Mouse (Mus musculus): ENCODE data around the gene Ndnf. TPM values are rescaled to one million over a fixed set of nuclear protein-coding genes. Genes with fewer than 3 reads are reported as not detected.
A peak's percentile ranks its signal among the peaks of the same experiment; 100 is the strongest.

The Ndnf gene
- total and polyA plus RNA-seq, 2 experiments from 2014 or later: 3.2 to 30.2 TPM

GRCm38 (mm10) chr6:65666295-65666694 is 5.1 kb upstream of the Ndnf start:
- TF ChIP-seq CTCF (IDR thresholded peaks at IDR 0.05): no peak
- Histone ChIP-seq H3K9ac (replicated peaks; ENCODE audit: low read length, poor library complexity, severe bottlenecking) (no peak overlapping the region), H3K4me2 (ENCODE audit: low read depth, low read length, poor library complexity, severe bottlenecking) (no peak overlapping the region), H3K4me1 (ENCODE audit: insufficient read depth, low read length) (no peaks in the 10 kb centered on the region), H3K9me3 (ENCODE audit: low read length) (no peaks in the 10 kb centered on the region), H3K4me3 (ENCODE audit: low read depth, low read length) (no peak overlapping the region), H3K27me3 (ENCODE audit: insufficient read depth, low read length) (no peaks in the 10 kb centered on the region), H3K27ac (ENCODE audit: low read depth, low read length) (no peak overlapping the region), H3K36me3 (ENCODE audit: insufficient read depth, low read length) (no peaks in the 10 kb centered on the region)
- ATAC-seq (ENCODE audit: low FRiP score) (no peak), DNase-seq (ENCODE audit: low spot score) (no peak)
- WGBS: 86% methylated on average over 3 of the region's 3 CpGs

GRCm38 (mm10) chr6:65669971-65670370 is 1.4 kb upstream of the Ndnf start:
- no peak overlapping the region for H3K4me2 ChIP-seq (ENCODE audit: low read depth, low read length, poor library complexity, severe bottlenecking)
- DNase-seq (ENCODE audit: low spot score) (no peak), ATAC-seq (ENCODE audit: low FRiP score) (no peak)
- H3K4me3 ChIP-seq (ENCODE audit: low read depth, low read length): no peak overlapping the region
- H3K4me1 ChIP-seq (ENCODE audit: insufficient read depth, low read length): 0 out of 2 replicates have a peak, but pooled peaks cover 4% of the 10 kb centered on the region
- 50% methylated on average over 2 of the region's 2 CpGs for WGBS
- H3K27me3 ChIP-seq (ENCODE audit: insufficient read depth, low read length): no peaks in the 10 kb centered on the region
- no peaks in the 10 kb centered on the region for H3K9me3 ChIP-seq (ENCODE audit: low read length)
- H3K27ac ChIP-seq (ENCODE audit: low read depth, low read length): no peak overlapping the region
- H3K9ac ChIP-seq (replicated peaks; ENCODE audit: low read length, poor library complexity, severe bottlenecking): no peak overlapping the region
- no peak for TF ChIP-seq CTCF (IDR thresholded peaks at IDR 0.05)
- H3K36me3 ChIP-seq (ENCODE audit: insufficient read depth, low read length): no peaks in the 10 kb centered on the region

- H3K27ac ChIP-seq (ENCODE audit: low read depth, low read length): no peak overlapping the region
- H3K4me3 ChIP-seq (ENCODE audit: low read depth, low read length): peak overlapping the region; percentile 57
- H3K4me2 ChIP-seq (ENCODE audit: low read depth, low read length, poor library complexity, severe bottlenecking): peak overlapping the region; percentile 98
- peak; percentile 39 for ATAC-seq (ENCODE audit: low FRiP score)
- no peak for TF ChIP-seq CTCF (IDR thresholded peaks at IDR 0.05)
- DNase-seq (ENCODE audit: low spot score): no peak
- no peaks in the 10 kb centered on the region for H3K9me3 ChIP-seq (ENCODE audit: low read length)
- 0 out of 2 replicates have a peak, but pooled peaks cover 4% of the 10 kb centered on the region for H3K4me1 ChIP-seq (ENCODE audit: insufficient read depth, low read length)
- H3K9ac ChIP-seq (replicated peaks; ENCODE audit: low read length, poor library complexity, severe bottlenecking): peak overlapping the region; percentile 29; the same call in 1 of the 2 replicates
- WGBS: 3% methylated on average over 16 of the region's 21 CpGs
- no peaks in the 10 kb centered on the region for H3K36me3 ChIP-seq (ENCODE audit: insufficient read depth, low read length)
- no peaks in the 10 kb centered on the region for H3K27me3 ChIP-seq (ENCODE audit: insufficient read depth, low read length)
Observed at GRCm38 (mm10) chr6:65670981-65671411, 394 bp upstream of the Ndnf start.

- Histone ChIP-seq H3K36me3 (ENCODE audit: insufficient read depth, low read length) (no peaks in the 10 kb centered on the region), H3K27ac (ENCODE audit: low read depth, low read length) (no peak overlapping the region), H3K4me2 (ENCODE audit: low read depth, low read length, poor library complexity, severe bottlenecking) (peak overlapping the region; percentile 98), H3K9me3 (ENCODE audit: low read length) (no peaks in the 10 kb centered on the region), H3K9ac (replicated peaks; ENCODE audit: low read length, poor library complexity, severe bottlenecking) (peak overlapping the region; percentile 51), H3K4me3 (ENCODE audit: low read depth, low read length) (peak overlapping the region; percentile 57), H3K4me1 (ENCODE audit: insufficient read depth, low read length) (0 out of 2 replicates have a peak, but pooled peaks cover 4% of the 10 kb centered on the region), H3K27me3 (ENCODE audit: insufficient read depth, low read length) (no peaks in the 10 kb centered on the region)
- TF ChIP-seq CTCF (IDR thresholded peaks at IDR 0.05): no peak
- DNase-seq (ENCODE audit: low spot score) (peak; percentile 32), ATAC-seq (ENCODE audit: low FRiP score) (peak; percentile 24)
- WGBS: under 1% methylated on average over 54 of the region's 57 CpGs
Observed at GRCm38 (mm10) chr6:65672131-65673031, 991 bp downstream of the Ndnf start.

GRCm38 (mm10) chr6:65693938-65694337 is 22.5 kb downstream of the Ndnf start:
- Histone ChIP-seq H3K9ac (replicated peaks; ENCODE audit: low read length, poor library complexity, severe bottlenecking) (no peak overlapping the region), H3K4me3 (ENCODE audit: low read depth, low read length) (no peak overlapping the region), H3K9me3 (ENCODE audit: low read length) (no peaks in the 10 kb centered on the region), H3K27me3 (ENCODE audit: insufficient read depth, low read length) (no peaks in the 10 kb centered on the region), H3K36me3 (ENCODE audit: insufficient read depth, low read length) (no peaks in the 10 kb centered on the region), H3K4me2 (ENCODE audit: low read depth, low read length, poor library complexity, severe bottlenecking) (no peak overlapping the region), H3K4me1 (ENCODE audit: insufficient read depth, low read length) (no peaks in the 10 kb centered on the region), H3K27ac (ENCODE audit: low read depth, low read length) (no peak overlapping the region)
- peak; percentile 65 for TF ChIP-seq CTCF (IDR thresholded peaks at IDR 0.05)
- no peak for ATAC-seq (ENCODE audit: low FRiP score)
- peak; percentile 39 for DNase-seq (ENCODE audit: low spot score)

- Histone ChIP-seq H3K27me3 (ENCODE audit: insufficient read depth, low read length) (no peaks in the 10 kb centered on the region), H3K9ac (replicated peaks; ENCODE audit: low read length, poor library complexity, severe bottlenecking) (no peak overlapping the region), H3K4me1 (ENCODE audit: insufficient read depth, low read length) (no peaks in the 10 kb centered on the region), H3K4me3 (ENCODE audit: low read depth, low read length) (no peak overlapping the region), H3K9me3 (ENCODE audit: low read length) (no peaks in the 10 kb centered on the region), H3K4me2 (ENCODE audit: low read depth, low read length, poor library complexity, severe bottlenecking) (no peak overlapping the region), H3K36me3 (ENCODE audit: insufficient read depth, low read length) (no peaks in the 10 kb centered on the region), H3K27ac (ENCODE audit: low read depth, low read length) (no peak overlapping the region)
- TF ChIP-seq CTCF (IDR thresholded peaks at IDR 0.05): no peak
- DNase-seq (ENCODE audit: low spot score) (peak; percentile 8), ATAC-seq (ENCODE audit: low FRiP score) (no peak)
- WGBS: 72% methylated on average over 1 of the region's 1 CpGs
Observed at GRCm38 (mm10) chr6:65720676-65721075, 49.3 kb downstream of the Ndnf start.

Data from midbrain, postnatal 0 days (tissue).